Mouse (Mus musculus) adrenal gland, postnatal 10 days (tissue): ENCODE results near the gene Gm49325. TPM values are rescaled to one million over a fixed set of nuclear protein-coding genes. Genes with fewer than 3 reads are reported as not detected.

Experiments used
- DNase-seq: peaks from one replicate; pipeline ENCODE4 v3.0.0; 2021; ENCODE audit warnings: mixed read lengths
- long read RNA-seq, 2 experiments: library from polyadenylated mRNA; stranded (forward); transcript quantifications; one replicate each; pipeline ENCODE4 v2.0.0; 2021
- total RNA-seq, 2 experiments: library from RNA; stranded (reverse); gene quantifications; 2 replicates each; pipeline ENCODE4 v1.2.3; 2021

The Gm49325 gene
- total RNA-seq: 10 to 100 TPM; 22.3 to 30.4 TPM
- long read RNA-seq, experiment 1, partial matches to known transcripts: 3 of 46 reads
- long read RNA-seq, experiment 1, other reads (novel, unspliced or antisense): 43 of 46 reads
- long read RNA-seq, experiment 2, partial matches to known transcripts: 0 of 45 reads
- long read RNA-seq, experiment 2, other reads (novel, unspliced or antisense): 45 of 45 reads

- peak; percentile 100 for DNase-seq
Measured at GRCm38 (mm10) chr10:77605908-77606826, at the start of gene Gm49325, which contains the start of gene Sumo3. Gene Gm49325, plus strand, starts transcription at chr10:77606197. Gene Sumo3, plus strand, starts transcription at chr10:77606097.

- no peak for DNase-seq
Measured at GRCm38 (mm10) chr10:77556631-77557030, 49.4 kb upstream of the Gm49325 start.

GRCm38 (mm10) chr10:77557641-77558040 lies 48.4 kb upstream of the Gm49325 start:
- DNase-seq: no peak

- DNase-seq: no peak
Measured at GRCm38 (mm10) chr10:77560090-77560489, 45.9 kb upstream of the Gm49325 start.

- DNase-seq: no peak
Measured at GRCm38 (mm10) chr10:77560830-77561229, 45.2 kb upstream of the Gm49325 start.

- DNase-seq: no peak
Measured at GRCm38 (mm10) chr10:77561508-77561907, 44.5 kb upstream of the Gm49325 start.

GRCm38 (mm10) chr10:77565005-77565404 lies 41.0 kb upstream of the Gm49325 start:
- no peak for DNase-seq

- peak; percentile 94 for DNase-seq
Measured at GRCm38 (mm10) chr10:77566651-77567050, 39.3 kb upstream of the Gm49325 start.

GRCm38 (mm10) chr10:77569481-77569880 lies 36.5 kb upstream of the Gm49325 start:
- DNase-seq: no peak

- no peak for DNase-seq
Measured at GRCm38 (mm10) chr10:77569973-77570658, 35.9 kb upstream of the Gm49325 start.

- DNase-seq: no peak
Measured at GRCm38 (mm10) chr10:77572225-77572624, 33.8 kb upstream of the Gm49325 start.

- DNase-seq: no peak
Measured at GRCm38 (mm10) chr10:77573162-77573561, 32.8 kb upstream of the Gm49325 start.

GRCm38 (mm10) chr10:77580027-77580920 lies 25.7 kb upstream of the Gm49325 start:
- DNase-seq: peak; percentile 29

- DNase-seq: no peak
Measured at GRCm38 (mm10) chr10:77581023-77581407, 25.0 kb upstream of the Gm49325 start.

- peak; percentile 97 for DNase-seq
Measured at GRCm38 (mm10) chr10:77581408-77582284, 24.4 kb upstream of the Gm49325 start, which contains the start of gene Pttg1ip. Gene Pttg1ip, plus strand, starts transcription at chr10:77581720.

GRCm38 (mm10) chr10:77582285-77582618 lies 23.7 kb upstream of the Gm49325 start:
- peak; percentile 33 for DNase-seq

- DNase-seq: peak; percentile 39
Measured at GRCm38 (mm10) chr10:77583795-77584422, 22.1 kb upstream of the Gm49325 start.

GRCm38 (mm10) chr10:77586637-77587036 lies 19.4 kb upstream of the Gm49325 start:
- no peak for DNase-seq

- DNase-seq: peak; percentile 31
Measured at GRCm38 (mm10) chr10:77587091-77587775, 18.8 kb upstream of the Gm49325 start.

- no peak for DNase-seq
Measured at GRCm38 (mm10) chr10:77588036-77588435, 18.0 kb upstream of the Gm49325 start.
